Mouse (Mus musculus) gastrocnemius, postnatal 14 days (tissue): ENCODE measurements around the gene Wdr93. TPM values are rescaled to one million over a fixed set of nuclear protein-coding genes. Genes with fewer than 3 reads are reported as not detected.

ENCODE experiments used
- DNase-seq: peaks from one replicate; pipeline ENCODE4 v3.0.0; 2021; ENCODE audit warnings: mixed read lengths
- intact Hi-C: fragments of 180-260 bp; cut with DNase I; formaldehyde crosslinking; loops from one replicate; pipeline ENCODE4 v1.15.1; 2025; ENCODE audit warnings: low total_unique reads
- long read RNA-seq, 2 experiments: library from polyadenylated mRNA; stranded (forward); transcript quantifications; one replicate each; pipeline ENCODE4 v2.0.0; 2021
- total RNA-seq, 2 experiments: library from RNA; stranded (reverse); gene quantifications; 2 replicates each; pipeline ENCODE4 v1.2.3; 2021

The Wdr93 gene
- not detected for total RNA-seq
- long read RNA-seq, experiment 1 = 0 reads
- long read RNA-seq, experiment 2 = 0 reads

GRCm38 (mm10) chr7:79742659-79743536 lies at the start of gene Wdr93, which contains the start of gene Pex11a:
TSS of gene Wdr93 (plus strand) at chr7:79743163.
TSS of gene Pex11a (minus strand) at chr7:79743131.
- intact Hi-C loops = no loop called here
- peak; percentile 66 for DNase-seq

- intact Hi-C loops = no loop called here
- no peak for DNase-seq
Measured at GRCm38 (mm10) chr7:79696495-79696894, 46.5 kb upstream of the Wdr93 start.

GRCm38 (mm10) chr7:79702755-79703154 lies 40.2 kb upstream of the Wdr93 start:
- no peak for DNase-seq
- intact Hi-C loops = no loop called here

- intact Hi-C loops = no loop called here
- no peak for DNase-seq
Measured at GRCm38 (mm10) chr7:79705210-79705609, 37.8 kb upstream of the Wdr93 start.

- intact Hi-C loops = no loop called here
- no peak for DNase-seq
Measured at GRCm38 (mm10) chr7:79710130-79710607, 32.8 kb upstream of the Wdr93 start.

- DNase-seq = no peak
- intact Hi-C loops = no loop called here
Measured at GRCm38 (mm10) chr7:79710831-79711230, 32.1 kb upstream of the Wdr93 start.

GRCm38 (mm10) chr7:79715187-79715981 lies 27.6 kb upstream of the Wdr93 start, which contains the start of gene Kif7:
TSS of gene Kif7 (minus strand) at chr7:79715720.
- intact Hi-C loops = no loop called here
- DNase-seq = peak; percentile 86

- peak; percentile 60 for DNase-seq
- intact Hi-C loops = no loop called here
Measured at GRCm38 (mm10) chr7:79721386-79721977, 21.5 kb upstream of the Wdr93 start.

GRCm38 (mm10) chr7:79727091-79727490 lies 15.9 kb upstream of the Wdr93 start:
- intact Hi-C loops = loop anchor here (2.0 kb wide), 1 partner anchor 114 kb away; no protein-coding TSS in a partner anchor

GRCm38 (mm10) chr7:79728219-79728618 lies 14.7 kb upstream of the Wdr93 start:
- intact Hi-C loops = no loop called here
- DNase-seq = peak; percentile 53

More at GRCm38 (mm10) chr7:79727091-79727490, 15.9 kb upstream of the Wdr93 start:
- DNase-seq = peak; percentile 54

GRCm38 (mm10) chr7:79729169-79729568 lies 13.8 kb upstream of the Wdr93 start:
- DNase-seq = peak; percentile 67
- intact Hi-C loops = no loop called here

GRCm38 (mm10) chr7:79729743-79730370 lies 13.1 kb upstream of the Wdr93 start:
- intact Hi-C loops = no loop called here
- no peak for DNase-seq

GRCm38 (mm10) chr7:79731438-79731837 lies 11.5 kb upstream of the Wdr93 start:
- DNase-seq = no peak
- intact Hi-C loops = no loop called here

GRCm38 (mm10) chr7:79732622-79733021 lies 10.3 kb upstream of the Wdr93 start, which contains the start of gene Plin1:
TSS of gene Plin1 (minus strand) at chr7:79732903.
- no peak for DNase-seq
- intact Hi-C loops = no loop called here

GRCm38 (mm10) chr7:79734563-79734962 lies 8.4 kb upstream of the Wdr93 start:
- peak; percentile 53 for DNase-seq

GRCm38 (mm10) chr7:79736511-79736910 lies 6.5 kb upstream of the Wdr93 start:
- intact Hi-C loops = no loop called here

More at GRCm38 (mm10) chr7:79734563-79734962, 8.4 kb upstream of the Wdr93 start:
- intact Hi-C loops = no loop called here

GRCm38 (mm10) chr7:79738913-79739312 lies 4.0 kb upstream of the Wdr93 start:
- no peak for DNase-seq

More at GRCm38 (mm10) chr7:79736511-79736910, 6.5 kb upstream of the Wdr93 start:
- no peak for DNase-seq

GRCm38 (mm10) chr7:79740279-79740678 lies 2.7 kb upstream of the Wdr93 start:
- intact Hi-C loops = no loop called here
- DNase-seq = no peak

More at GRCm38 (mm10) chr7:79738913-79739312, 4.0 kb upstream of the Wdr93 start:
- intact Hi-C loops = no loop called here

GRCm38 (mm10) chr7:79742277-79742658 lies 695 bp upstream of the Wdr93 start:
- intact Hi-C loops = no loop called here
- DNase-seq = no peak
